Mouse (Mus musculus) MEL (cell line): ENCODE measurements around the gene Trio.

Experiments used
- CTCF ChIP-seq, 3 experiments: IDR thresholded peaks in 2 of 3; conservative IDR thresholded peaks in 1 of 3; 2 replicates each; pipeline ENCODE4 v1.5.1; 2011 to 2012; ENCODE audit warnings: low read length in 3 of 3, low read depth in 2 of 3, mild to moderate bottlenecking in 2 of 3, improper control_type of control experiment in 1 of 3, inconsistent platforms in 1 of 3, mixed read lengths in 1 of 3, moderate library complexity in 1 of 3; ENCODE audit not compliant: control insufficient read depth in 1 of 3, insufficient read depth in 1 of 3, poor library complexity in 1 of 3, severe bottlenecking in 1 of 3
- EP300 ChIP-seq, 2 experiments: IDR thresholded peaks; 2 replicates each; pipeline ENCODE4 v1.6.1; 2011; ENCODE audit warnings: improper control_type of control experiment in 2 of 2, low read length in 2 of 2, low read depth in 1 of 2, mild to moderate bottlenecking in 1 of 2
- ETS1 ChIP-seq: IDR thresholded peaks from 2 replicates; pipeline ENCODE4 v1.6.1; 2012; ENCODE audit warnings: low read depth, mild to moderate bottlenecking, inconsistent platforms, low read length, improper control_type of control experiment, moderate library complexity
- MXI1 ChIP-seq: IDR thresholded peaks from 2 replicates; pipeline ENCODE4 v1.6.1; 2011; ENCODE audit warnings: mild to moderate bottlenecking, low read depth, low read length, improper control_type of control experiment
- UBTF ChIP-seq: IDR thresholded peaks from 2 replicates; pipeline ENCODE4 v1.6.1; 2012; ENCODE audit warnings: low read depth, mild to moderate bottlenecking, inconsistent platforms, low read length, improper control_type of control experiment, moderate library complexity, borderline replicate concordance; ENCODE audit not compliant: insufficient read depth
- USF1 ChIP-seq: IDR thresholded peaks from 2 replicates; pipeline ENCODE4 v1.6.1; 2014; ENCODE audit warnings: low read depth, mild to moderate bottlenecking, inconsistent platforms, low read length, improper control_type of control experiment, moderate library complexity
- ZC3H11A ChIP-seq: IDR thresholded peaks from 2 replicates; pipeline ENCODE4 v1.6.1; 2012; ENCODE audit warnings: low read depth, mild to moderate bottlenecking, inconsistent platforms, low read length, improper control_type of control experiment

DNA sequence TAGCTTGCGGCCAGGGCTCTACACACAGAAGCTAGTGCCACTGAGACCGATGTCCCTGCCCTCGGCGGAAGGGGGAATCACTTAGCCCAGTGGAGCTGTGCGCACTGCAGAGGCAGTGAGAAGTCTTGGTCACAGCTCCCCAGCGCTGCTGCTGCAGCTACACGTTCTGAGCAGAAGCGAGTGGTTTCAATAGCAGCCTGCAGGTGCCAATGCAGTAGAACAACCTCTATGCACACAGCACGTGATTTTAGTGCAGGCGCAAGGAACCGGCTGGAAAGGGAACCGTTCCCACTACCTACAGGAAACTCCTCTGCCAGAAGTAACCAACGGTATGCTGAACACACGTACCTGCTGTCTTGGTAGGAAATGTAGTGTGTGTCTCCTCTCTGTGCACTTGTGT is 165.2 kb downstream of the Trio start:
- TF ChIP-seq CTCF (IDR thresholded peaks at IDR 0.05 in 2 of 3, conservative IDR thresholded peaks at IDR 0.05 in 1 of 3; ENCODE audit: control insufficient read depth in 1 of 3, insufficient read depth in 1 of 3, low read depth in 2 of 3, low read length in 3 of 3, poor library complexity in 1 of 3, severe bottlenecking in 1 of 3) = no peak
- no peak for TF ChIP-seq ETS1
- TF ChIP-seq MXI1 = no peak
- TF ChIP-seq ZC3H11A = no peak
- no peak for TF ChIP-seq EP300 (IDR thresholded peaks at IDR 0.05; ENCODE audit: low read depth in 1 of 2, low read length in 2 of 2)
- no peak for TF ChIP-seq UBTF
- TF ChIP-seq USF1 = no peak
